Mouse (Mus musculus) heart, embryonic 10.5 days (tissue): Measurements from ENCODE around the gene Adar. TPM values are rescaled to one million over a fixed set of nuclear protein-coding genes. Genes with fewer than 3 reads are reported as not detected.

ENCODE experiments used
- polyA plus RNA-seq: library from polyadenylated mRNA; unstranded; fragments of >200 nt; fragmentation: Nextera tagmentation; extraction: Ambion mirVana; gene quantifications from 2 replicates; pipeline ENCODE4 v1.2.1, GENCODE M21; 2016

The Adar gene
- polyA plus RNA-seq, 1 experiment from 2014 or later: 10.0 TPM

Other genes with a start within 250 kb of the Adar start
- gene Kcnn3, start 194.9 kb upstream of the Adar start, polyA plus RNA-seq: 0.58 and 1.1 TPM in 2 replicates
- 0.25 and 0.26 TPM in 2 replicates for gene Chrnb2, start 49.6 kb downstream of the Adar start, polyA plus RNA-seq
- 9.5 and 14.7 TPM in 2 replicates for gene Ube2q1, start 58.6 kb downstream of the Adar start, polyA plus RNA-seq
- gene She, start 116.3 kb downstream of the Adar start, polyA plus RNA-seq: 5.4 and 5.9 TPM in 2 replicates
- gene Il6ra, start 198.2 kb downstream of the Adar start, polyA plus RNA-seq: 0.28 and 0.48 TPM in 2 replicates
- gene Atp8b2, start 248.5 kb downstream of the Adar start, polyA plus RNA-seq: 15.3 and 17.7 TPM in 2 replicates